Mouse (Mus musculus) MEL-GATA-1-ER (cell line): ENCODE results near the gene M6pr.

ENCODE experiments used
- DNase-seq: peaks from one replicate; pipeline ENCODE4 v3.0.0-alpha.2; 2012; ENCODE audit warnings: low read depth; ENCODE audit errors: extremely low read depth

M6pr gene

GRCm38 (mm10) chr6:122297279-122298222 is 11.0 kb upstream of the M6pr start:
- no peak for DNase-seq

- no peak for DNase-seq
Measured at GRCm38 (mm10) chr6:122298223-122298609, 10.3 kb upstream of the M6pr start.

GRCm38 (mm10) chr6:122299621-122300133 is 8.8 kb upstream of the M6pr start:
- no peak for DNase-seq

GRCm38 (mm10) chr6:122302121-122302520 is 6.4 kb upstream of the M6pr start:
- DNase-seq = no peak

GRCm38 (mm10) chr6:122302661-122303060 is 5.9 kb upstream of the M6pr start:
- DNase-seq = no peak

GRCm38 (mm10) chr6:122303526-122303925 is 5.0 kb upstream of the M6pr start:
- DNase-seq = no peak

GRCm38 (mm10) chr6:122304355-122304754 is 4.2 kb upstream of the M6pr start:
- DNase-seq = no peak

GRCm38 (mm10) chr6:122304790-122305555 is 3.5 kb upstream of the M6pr start:
- DNase-seq = no peak

- no peak for DNase-seq
Measured at GRCm38 (mm10) chr6:122306707-122307106, 1.8 kb upstream of the M6pr start.

GRCm38 (mm10) chr6:122308136-122308504 is 400 bp upstream of the M6pr start:
- DNase-seq = no peak

- no peak for DNase-seq
Measured at GRCm38 (mm10) chr6:122309446-122309960, 983 bp downstream of the M6pr start.

- DNase-seq = no peak
Measured at GRCm38 (mm10) chr6:122310187-122310820, 1.8 kb downstream of the M6pr start.

GRCm38 (mm10) chr6:122318726-122319125 is 10.2 kb downstream of the M6pr start:
- no peak for DNase-seq

- DNase-seq = no peak
Measured at GRCm38 (mm10) chr6:122325361-122325975, 16.9 kb downstream of the M6pr start.

GRCm38 (mm10) chr6:122333081-122333612 is 24.6 kb downstream of the M6pr start:
- DNase-seq = no peak

GRCm38 (mm10) chr6:122334786-122335340 is 26.3 kb downstream of the M6pr start:
- DNase-seq = no peak

GRCm38 (mm10) chr6:122337546-122337945 is 29.0 kb downstream of the M6pr start:
- no peak for DNase-seq

GRCm38 (mm10) chr6:122339047-122339647 is 30.6 kb downstream of the M6pr start:
- peak; percentile 40 for DNase-seq

GRCm38 (mm10) chr6:122339648-122340341 is 31.3 kb downstream of the M6pr start:
- peak; percentile 59 for DNase-seq
